Comparison of ENCODE assay signal across 15 mouse cellular contexts in genomic region chr2:164010496-164010895, GRCm38 (mm10). TPM values are rescaled to one million over a fixed set of nuclear protein-coding genes. Genes with fewer than 3 reads are reported as not detected.
"Had no signal": no experiment of that assay in that cellular context is flagged by ENCODE, and none has a peak within 500 bp of the region (broad histone marks: within the 10 kb centered on the region; RNA-seq: fewer than 3 reads in every experiment).

No protein-coding gene starts in this region.

- H3K27me3 ChIP-seq: lung, embryonic 15.5 days; megakaryocyte, embryonic 14.5 days; midbrain, embryonic 13.5 days; midbrain, embryonic 15.5 days; neural tube, embryonic 12.5 days had no signal

- DNase-seq: lung, adult 2 months; lung, postnatal 14 days; lung, postnatal 36 days; right cerebral cortex, postnatal 14 days; thymus, adult 18-20 months; thymus, postnatal 14 days; thymus, postnatal 36 days had no signal

- H3K4me2 ChIP-seq: lung, embryonic 15.5 days; midbrain, embryonic 11.5 days; midbrain, embryonic 13.5 days; midbrain, embryonic 15.5 days; neural tube, embryonic 12.5 days had no signal

- H3K4me3 ChIP-seq: lung, embryonic 15.5 days; midbrain, embryonic 13.5 days; midbrain, embryonic 15.5 days; neural tube, embryonic 12.5 days had no signal

- H3K9me3 ChIP-seq: lung, embryonic 15.5 days; megakaryocyte, embryonic 14.5 days; midbrain, embryonic 13.5 days; midbrain, embryonic 15.5 days; neural tube, embryonic 12.5 days had no signal

- ATAC-seq: lung, postnatal 0 days; midbrain, embryonic 13.5 days; midbrain, embryonic 15.5 days had no signal

- H3K27ac ChIP-seq: lung, embryonic 15.5 days; midbrain, embryonic 13.5 days; midbrain, embryonic 15.5 days; neural tube, embryonic 12.5 days had no signal

- H3K9ac ChIP-seq: lung, embryonic 15.5 days; midbrain, embryonic 13.5 days; midbrain, embryonic 15.5 days; neural tube, embryonic 12.5 days had no signal

RNA-seq across cellular contexts. Expression of gene Pabpc1l, which starts 14.8 kb away (rescaled TPM):
- total RNA-seq: monocyte, adult 5-6 weeks had no signal
